Mouse (Mus musculus) neural tube, embryonic 15.5 days (tissue): ENCODE data around the gene Frs2. TPM values are rescaled to one million over a fixed set of nuclear protein-coding genes. Genes with fewer than 3 reads are reported as not detected.

ENCODE experiments used
- ATAC-seq: fragments of 200-750 bp; cut with Nextera tagmentation; 2 replicates; pipeline ENCODE4 v1.8.0; 2017; ENCODE audit warnings: mild to moderate bottlenecking, moderate TSS enrichment, moderate library complexity; ENCODE audit not compliant: low FRiP score
- H3K27ac ChIP-seq: fragments of 300-500 bp; sonication (generic); replicated peaks from 2 replicates; pipeline ENCODE4 v1.5.1; 2015; ENCODE audit warnings: mild to moderate bottlenecking, inconsistent platforms
- H3K27me3 ChIP-seq: fragments of 300-500 bp; sonication (generic); replicated peaks from 2 replicates; pipeline ENCODE4 v1.6.1; 2015; ENCODE audit warnings: inconsistent platforms
- H3K36me3 ChIP-seq: fragments of 300-500 bp; sonication (generic); 2 replicates; pipeline ENCODE4 v1.6.1; 2015; ENCODE audit warnings: inconsistent platforms
- H3K4me1 ChIP-seq: fragments of 300-500 bp; sonication (generic); 2 replicates; pipeline ENCODE4 v1.6.1; 2015; ENCODE audit warnings: inconsistent platforms
- H3K4me2 ChIP-seq: fragments of 300-500 bp; sonication (generic); 2 replicates; pipeline ENCODE4 v1.6.1; 2015; ENCODE audit warnings: inconsistent platforms, mild to moderate bottlenecking, moderate library complexity
- H3K4me3 ChIP-seq: fragments of 300-500 bp; sonication (generic); replicated peaks from 2 replicates; pipeline ENCODE4 v1.5.1; 2015; ENCODE audit warnings: mild to moderate bottlenecking, inconsistent platforms
- H3K9ac ChIP-seq: fragments of 300-500 bp; sonication (generic); replicated peaks from 2 replicates; pipeline ENCODE4 v1.6.1; 2015; ENCODE audit warnings: mild to moderate bottlenecking, inconsistent platforms
- H3K9me3 ChIP-seq: fragments of 300-500 bp; sonication (generic); replicated peaks from 2 replicates; pipeline ENCODE4 v1.6.1; 2016; ENCODE audit warnings: inconsistent platforms
- WGBS: fragments of 180-500 bp; shearing (Covaris S2); methylation state at CpG from one replicate; pipeline ENCODE4 v1.1.7; 2015; ENCODE audit warnings: mixed read lengths; 5-methylcytosine and 5-hydroxymethylcytosine counted together
- polyA plus RNA-seq: library from polyadenylated mRNA; unstranded; fragments of >200 nt; fragmentation: Nextera tagmentation; extraction: Ambion mirVana; gene quantifications from 2 replicates; pipeline ENCODE4 v1.2.1, GENCODE M21; 2015

The Frs2 gene
- polyA plus RNA-seq, 1 experiment from 2014 or later, result 21.4 TPM

- Histone ChIP-seq H3K36me3 (no peaks in the 10 kb centered on the region), H3K27ac (no peak overlapping the region), H3K9me3 (no peaks in the 10 kb centered on the region), H3K9ac (no peak overlapping the region), H3K27me3 (no peaks in the 10 kb centered on the region), H3K4me3 (no peak overlapping the region), H3K4me1 (0 out of 2 replicates have a peak, but pooled peaks cover 6% of the 10 kb centered on the region), H3K4me2 (no peak overlapping the region)
- ATAC-seq, result no peak
- WGBS, result 97% methylated on average over 7 of the region's 7 CpGs
Measured at GRCm38 (mm10) chr10:117120051-117120666, 28.2 kb downstream of the Frs2 start.

GRCm38 (mm10) chr10:117119531-117119930 lies 28.8 kb downstream of the Frs2 start:
- no peaks in the 10 kb centered on the region for H3K27me3 ChIP-seq
- H3K4me1 ChIP-seq, result 0 out of 2 replicates have a peak, but pooled peaks cover 6% of the 10 kb centered on the region
- H3K9me3 ChIP-seq, result no peaks in the 10 kb centered on the region
- no peak for ATAC-seq
- 74% methylated on average over 11 of the region's 11 CpGs for WGBS
- no peak overlapping the region for H3K27ac ChIP-seq
- no peaks in the 10 kb centered on the region for H3K36me3 ChIP-seq
- H3K4me2 ChIP-seq, result no peak overlapping the region
- no peak overlapping the region for H3K9ac ChIP-seq
- H3K4me3 ChIP-seq, result no peak overlapping the region

DNA sequence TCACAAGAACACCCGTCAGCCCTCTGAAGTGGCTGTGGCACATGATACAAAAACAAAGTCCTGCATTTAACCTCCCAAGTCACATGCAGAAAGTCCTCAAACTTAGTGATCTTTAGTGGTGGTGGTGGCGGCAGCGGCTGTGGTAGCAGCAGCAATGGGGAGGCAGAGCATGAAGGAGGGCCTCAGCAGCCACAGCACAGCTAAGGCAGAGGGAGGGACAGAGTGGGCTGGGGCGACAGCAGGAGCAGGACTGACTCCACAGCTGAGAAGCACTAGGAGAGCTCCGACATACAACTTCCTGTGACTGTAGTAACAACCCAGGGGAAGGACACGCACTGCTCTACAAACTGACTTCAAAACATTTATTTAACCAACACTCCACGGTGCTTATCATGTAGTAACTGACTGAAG lies 29.9 kb downstream of the Frs2 start:
- Histone ChIP-seq H3K4me3 (no peak overlapping the region), H3K9ac (no peak overlapping the region), H3K9me3 (no peaks in the 10 kb centered on the region), H3K4me2 (no peak overlapping the region), H3K27ac (no peak overlapping the region), H3K36me3 (no peaks in the 10 kb centered on the region), H3K27me3 (no peaks in the 10 kb centered on the region), H3K4me1 (0 out of 2 replicates have a peak, but pooled peaks cover 6% of the 10 kb centered on the region)
- no peak for ATAC-seq
- 81% methylated on average over 7 of the region's 7 CpGs for WGBS

- Histone ChIP-seq H3K4me1 (peaks cover 19% of the 10 kb centered on the region; the same call in 1 of the 2 replicates), H3K36me3 (no peaks in the 10 kb centered on the region), H3K4me3 (no peak overlapping the region), H3K27ac (no peak overlapping the region), H3K4me2 (no peak overlapping the region), H3K9me3 (no peaks in the 10 kb centered on the region), H3K27me3 (no peaks in the 10 kb centered on the region), H3K9ac (no peak overlapping the region)
- no peak; the same call in 1 of the 2 replicates for ATAC-seq
- WGBS, result 58% methylated on average over 3 of the region's 3 CpGs
Measured at GRCm38 (mm10) chr10:117115652-117116051, 32.7 kb downstream of the Frs2 start.

GRCm38 (mm10) chr10:117112545-117112944 lies 35.8 kb downstream of the Frs2 start:
- Histone ChIP-seq H3K4me3 (no peak overlapping the region), H3K4me1 (peaks cover 28% of the 10 kb centered on the region; the same call in 1 of the 2 replicates), H3K27ac (no peak overlapping the region), H3K9me3 (no peaks in the 10 kb centered on the region), H3K36me3 (no peaks in the 10 kb centered on the region), H3K27me3 (no peaks in the 10 kb centered on the region), H3K4me2 (no peak overlapping the region), H3K9ac (no peak overlapping the region)
- no peak for ATAC-seq
- 39% methylated on average over 2 of the region's 2 CpGs for WGBS

GRCm38 (mm10) chr10:117111455-117111854 lies 36.9 kb downstream of the Frs2 start:
- H3K36me3 ChIP-seq, result no peaks in the 10 kb centered on the region
- H3K4me2 ChIP-seq, result no peak overlapping the region
- no peak overlapping the region for H3K4me3 ChIP-seq
- H3K27me3 ChIP-seq, result no peaks in the 10 kb centered on the region
- no peak overlapping the region for H3K27ac ChIP-seq
- no peaks in the 10 kb centered on the region for H3K9me3 ChIP-seq
- no peak overlapping the region for H3K9ac ChIP-seq
- no peak for ATAC-seq
- WGBS, result 49% methylated on average over 7 of the region's 7 CpGs
- peaks cover 30% of the 10 kb centered on the region; the same call in 1 of the 2 replicates for H3K4me1 ChIP-seq

GRCm38 (mm10) chr10:117110271-117110670 lies 38.1 kb downstream of the Frs2 start:
- Histone ChIP-seq H3K9ac (no peak overlapping the region), H3K4me1 (peaks cover 31% of the 10 kb centered on the region), H3K9me3 (no peaks in the 10 kb centered on the region), H3K4me2 (no peak overlapping the region), H3K27ac (peak overlapping the region; percentile 41; the same call in 1 of the 2 replicates), H3K4me3 (no peak overlapping the region), H3K36me3 (no peaks in the 10 kb centered on the region), H3K27me3 (no peaks in the 10 kb centered on the region)
- ATAC-seq, result no peak
- 67% methylated on average over 3 of the region's 3 CpGs for WGBS

DNA sequence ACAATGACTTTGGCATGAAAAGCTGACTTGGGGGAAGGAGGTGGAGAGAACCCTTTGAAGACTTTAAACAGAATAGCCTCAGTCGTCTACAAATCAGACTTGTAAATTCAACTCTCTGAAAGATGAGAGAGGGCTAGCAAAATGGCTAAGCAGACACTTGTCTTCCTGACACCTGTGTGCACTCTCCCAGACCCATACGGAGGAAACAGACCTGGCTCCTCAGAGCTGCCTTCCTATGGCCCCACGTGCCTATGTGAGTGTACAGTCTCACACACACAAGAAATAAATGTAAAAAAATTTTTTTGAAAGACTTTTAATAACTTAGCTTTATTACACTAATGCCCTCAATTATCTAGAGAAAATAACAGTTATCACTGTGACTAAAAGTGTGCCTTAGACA lies 41.6 kb downstream of the Frs2 start:
- Histone ChIP-seq H3K27ac (no peak overlapping the region), H3K9me3 (no peaks in the 10 kb centered on the region), H3K27me3 (no peaks in the 10 kb centered on the region), H3K4me3 (no peak overlapping the region), H3K9ac (no peak overlapping the region), H3K4me2 (no peak overlapping the region), H3K4me1 (peaks cover 26% of the 10 kb centered on the region), H3K36me3 (no peaks in the 10 kb centered on the region)
- ATAC-seq, result no peak
- 21% methylated on average over 3 of the region's 3 CpGs for WGBS

- Histone ChIP-seq H3K4me3 (no peak overlapping the region), H3K4me1 (peaks cover 21% of the 10 kb centered on the region), H3K36me3 (no peaks in the 10 kb centered on the region), H3K4me2 (no peak overlapping the region), H3K9ac (no peak overlapping the region), H3K27me3 (no peaks in the 10 kb centered on the region), H3K27ac (no peak overlapping the region), H3K9me3 (no peaks in the 10 kb centered on the region)
- no peak for ATAC-seq
- whole genome bisulfite sequencing, result 11% methylated on average over 4 of the region's 4 CpGs
Measured at GRCm38 (mm10) chr10:117106244-117106643, 42.1 kb downstream of the Frs2 start.

- H3K4me1 ChIP-seq, result peaks cover 20% of the 10 kb centered on the region
- no peak overlapping the region for H3K27ac ChIP-seq
- H3K9me3 ChIP-seq, result no peaks in the 10 kb centered on the region
- H3K4me2 ChIP-seq, result no peak overlapping the region
- WGBS, result 76% methylated on average over 4 of the region's 4 CpGs
- no peaks in the 10 kb centered on the region for H3K36me3 ChIP-seq
- H3K4me3 ChIP-seq, result no peak overlapping the region
- ATAC-seq, result no peak
- H3K27me3 ChIP-seq, result no peaks in the 10 kb centered on the region
- no peak overlapping the region for H3K9ac ChIP-seq
Measured at GRCm38 (mm10) chr10:117105015-117105414, 43.3 kb downstream of the Frs2 start.

- Histone ChIP-seq H3K4me3 (no peak overlapping the region), H3K9ac (no peak overlapping the region), H3K27ac (no peak overlapping the region), H3K4me2 (no peak overlapping the region), H3K36me3 (no peaks in the 10 kb centered on the region), H3K9me3 (no peaks in the 10 kb centered on the region), H3K4me1 (peaks cover 16% of the 10 kb centered on the region), H3K27me3 (no peaks in the 10 kb centered on the region)
- ATAC-seq, result no peak
Measured at GRCm38 (mm10) chr10:117103854-117104598, 44.3 kb downstream of the Frs2 start.

- WGBS, result 91% methylated on average over 5 of the region's 5 CpGs
- no peak overlapping the region for H3K4me2 ChIP-seq
- no peaks in the 10 kb centered on the region for H3K9me3 ChIP-seq
- no peak for ATAC-seq
- no peaks in the 10 kb centered on the region for H3K36me3 ChIP-seq
- no peak overlapping the region for H3K9ac ChIP-seq
- no peak overlapping the region for H3K27ac ChIP-seq
- 0 out of 2 replicates have a peak, but pooled peaks cover 4% of the 10 kb centered on the region for H3K4me1 ChIP-seq
- no peaks in the 10 kb centered on the region for H3K27me3 ChIP-seq
- H3K4me3 ChIP-seq, result no peak overlapping the region
Measured at GRCm38 (mm10) chr10:117100175-117100574, 48.2 kb downstream of the Frs2 start.
